Mouse (Mus musculus) neural tube, embryonic 12.5 days (tissue): ENCODE measurements at regions not wholly inside any gene's neighbourhood (a gene's known extent, or its start where the extent isn't known, plus 50 kb on each side); places are given as distances from the start of the nearest gene placed in this dataset.
A peak's percentile ranks its signal among the peaks of the same experiment; 100 is the strongest.

Source experiments
- ATAC-seq: fragments of 200-750 bp; cut with Nextera tagmentation; 2 replicates; pipeline ENCODE4 v1.8.0; 2017; ENCODE audit warnings: low read depth, mild to moderate bottlenecking, moderate TSS enrichment, moderate library complexity; ENCODE audit not compliant: low FRiP score
- H3K27ac ChIP-seq: fragments of 300-500 bp; sonication (generic); 2 replicates; pipeline ENCODE4 v1.5.1; 2016
- H3K27me3 ChIP-seq: fragments of 300-500 bp; sonication (generic); replicated peaks from 2 replicates; pipeline ENCODE4 v1.6.1; 2016; ENCODE audit warnings: mild to moderate bottlenecking
- H3K36me3 ChIP-seq: fragments of 300-500 bp; sonication (generic); 2 replicates; pipeline ENCODE4 v1.6.1; 2016; ENCODE audit warnings: mild to moderate bottlenecking
- H3K4me1 ChIP-seq: fragments of 300-500 bp; sonication (generic); 2 replicates; pipeline ENCODE4 v1.6.1; 2016
- H3K4me2 ChIP-seq: fragments of 300-500 bp; sonication (generic); replicated peaks from 2 replicates; pipeline ENCODE4 v1.6.1; 2016; ENCODE audit warnings: mild to moderate bottlenecking
- H3K4me3 ChIP-seq: fragments of 300-500 bp; sonication (generic); 2 replicates; pipeline ENCODE4 v1.5.1; 2016
- H3K9ac ChIP-seq: fragments of 300-500 bp; sonication (generic); 2 replicates; pipeline ENCODE4 v1.6.1; 2016; ENCODE audit warnings: mild to moderate bottlenecking
- H3K9me3 ChIP-seq: fragments of 300-500 bp; sonication (generic); 2 replicates; pipeline ENCODE4 v1.6.1; 2016; ENCODE audit warnings: mild to moderate bottlenecking
- WGBS: fragments of 180-500 bp; shearing (Covaris S2); methylation state at CpG from one replicate; pipeline ENCODE4 v1.1.7; 2016; 5-methylcytosine and 5-hydroxymethylcytosine counted together

- Histone ChIP-seq H3K27ac (no peak overlapping the region), H3K4me1 (no peaks in the 10 kb centered on the region), H3K4me3 (no peak overlapping the region), H3K36me3 (no peaks in the 10 kb centered on the region), H3K9ac (no peak overlapping the region), H3K27me3 (no peaks in the 10 kb centered on the region), H3K4me2 (no peak overlapping the region), H3K9me3 (no peaks in the 10 kb centered on the region)
- 71% methylated on average over 12 of the region's 12 CpGs for WGBS
- no peak for ATAC-seq
Observed at GRCm38 (mm10) chr8:96308989-96309718, 420.8 kb upstream of the Got2 start.

- Histone ChIP-seq H3K9me3 (no peaks in the 10 kb centered on the region), H3K4me3 (no peak overlapping the region), H3K27me3 (no peaks in the 10 kb centered on the region), H3K4me1 (no peaks in the 10 kb centered on the region), H3K36me3 (no peaks in the 10 kb centered on the region), H3K4me2 (no peak overlapping the region), H3K27ac (no peak overlapping the region), H3K9ac (no peak overlapping the region)
- no peak for ATAC-seq
- 67% methylated on average over 4 of the region's 4 CpGs for WGBS
Observed at GRCm38 (mm10) chr8:96296643-96297042, 408.3 kb upstream of the Got2 start.

- no peak overlapping the region for H3K27ac ChIP-seq
- H3K27me3 ChIP-seq, result no peaks in the 10 kb centered on the region
- H3K9ac ChIP-seq, result no peak overlapping the region
- H3K9me3 ChIP-seq, result no peaks in the 10 kb centered on the region
- no peak for ATAC-seq
- H3K4me1 ChIP-seq, result peaks cover 13% of the 10 kb centered on the region
- no peak overlapping the region for H3K4me2 ChIP-seq
- H3K36me3 ChIP-seq, result no peaks in the 10 kb centered on the region
- no peak overlapping the region for H3K4me3 ChIP-seq
Observed at GRCm38 (mm10) chr8:96290740-96291139, 402.4 kb upstream of the Got2 start.

GRCm38 (mm10) chr8:96289519-96289918, 401.2 kb upstream of the Got2 start:
- H3K4me3 ChIP-seq, result no peak overlapping the region
- no peak; the same call in none of the 2 replicates for ATAC-seq
- H3K4me2 ChIP-seq, result no peak overlapping the region
- no peak overlapping the region for H3K27ac ChIP-seq
- no peaks in the 10 kb centered on the region for H3K9me3 ChIP-seq
- peaks cover 13% of the 10 kb centered on the region for H3K4me1 ChIP-seq
- H3K9ac ChIP-seq, result no peak overlapping the region
- no peaks in the 10 kb centered on the region for H3K36me3 ChIP-seq
- WGBS, result 44% methylated on average over 3 of the region's 3 CpGs
- H3K27me3 ChIP-seq, result no peaks in the 10 kb centered on the region

DNA sequence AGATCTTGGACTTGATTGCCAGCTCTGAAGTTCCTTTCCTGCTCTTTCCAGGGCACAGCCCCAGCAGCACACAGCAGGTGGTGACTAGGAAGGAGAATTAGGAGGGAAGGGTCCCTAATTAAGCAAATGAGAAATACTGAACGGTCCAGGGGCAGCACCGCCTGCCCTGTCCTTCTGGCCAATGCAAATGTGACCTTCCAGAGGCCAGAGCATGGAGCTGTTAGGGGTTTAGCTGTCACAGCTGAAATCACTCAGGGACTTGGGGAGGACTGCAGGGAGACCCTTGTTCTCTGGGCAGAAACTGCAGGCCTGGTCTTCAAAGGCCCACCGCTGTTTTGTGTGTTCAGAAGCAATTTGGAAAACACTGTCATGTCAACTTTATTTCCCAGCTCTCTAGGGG, 400.2 kb upstream of the Got2 start:
- Histone ChIP-seq H3K4me3 (no peak overlapping the region), H3K27ac (no peak overlapping the region), H3K9ac (no peak overlapping the region), H3K36me3 (no peaks in the 10 kb centered on the region), H3K4me1 (peaks cover 13% of the 10 kb centered on the region), H3K4me2 (no peak overlapping the region), H3K9me3 (no peaks in the 10 kb centered on the region), H3K27me3 (no peaks in the 10 kb centered on the region)
- no peak; the same call in 1 of the 2 replicates for ATAC-seq
- WGBS, result 3% methylated on average over 3 of the region's 3 CpGs

- H3K27ac ChIP-seq, result no peak overlapping the region
- H3K36me3 ChIP-seq, result no peaks in the 10 kb centered on the region
- H3K4me3 ChIP-seq, result no peak overlapping the region
- no peaks in the 10 kb centered on the region for H3K27me3 ChIP-seq
- no peak overlapping the region for H3K4me2 ChIP-seq
- 15% methylated on average over 4 of the region's 4 CpGs for WGBS
- no peaks in the 10 kb centered on the region for H3K9me3 ChIP-seq
- H3K4me1 ChIP-seq, result peaks cover 8% of the 10 kb centered on the region; the same call in 1 of the 2 replicates
- H3K9ac ChIP-seq, result no peak overlapping the region
- ATAC-seq, result peak; percentile 51; the same call in 1 of the 2 replicates
Observed at GRCm38 (mm10) chr8:96277479-96278138, 389.3 kb upstream of the Got2 start.

DNA sequence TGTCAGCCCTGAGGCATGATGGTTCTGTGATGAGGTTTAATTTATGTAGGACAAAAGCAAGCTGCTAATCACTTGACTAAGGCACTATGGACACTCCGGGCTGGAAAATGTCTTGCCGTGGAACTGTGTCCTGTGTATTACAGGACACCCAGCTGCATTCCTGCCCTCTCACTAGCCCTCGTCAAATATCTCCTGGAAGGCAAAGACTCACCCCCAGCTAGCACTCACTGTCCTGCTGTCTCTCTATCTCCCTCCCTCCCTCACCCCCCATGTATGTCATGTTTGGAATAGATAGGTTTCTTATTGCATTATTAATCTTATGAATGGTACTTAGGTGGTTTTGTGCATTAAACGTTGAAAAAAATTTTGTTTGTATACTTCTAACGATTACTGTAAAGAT, 388.7 kb upstream of the Got2 start:
- WGBS, result 61% methylated on average over 5 of the region's 5 CpGs
- Histone ChIP-seq H3K27ac (no peak overlapping the region), H3K27me3 (no peaks in the 10 kb centered on the region), H3K36me3 (no peaks in the 10 kb centered on the region), H3K4me3 (no peak overlapping the region), H3K9me3 (no peaks in the 10 kb centered on the region), H3K9ac (no peak overlapping the region), H3K4me1 (peaks cover 8% of the 10 kb centered on the region; the same call in 1 of the 2 replicates), H3K4me2 (no peak overlapping the region)
- ATAC-seq, result no peak

DNA sequence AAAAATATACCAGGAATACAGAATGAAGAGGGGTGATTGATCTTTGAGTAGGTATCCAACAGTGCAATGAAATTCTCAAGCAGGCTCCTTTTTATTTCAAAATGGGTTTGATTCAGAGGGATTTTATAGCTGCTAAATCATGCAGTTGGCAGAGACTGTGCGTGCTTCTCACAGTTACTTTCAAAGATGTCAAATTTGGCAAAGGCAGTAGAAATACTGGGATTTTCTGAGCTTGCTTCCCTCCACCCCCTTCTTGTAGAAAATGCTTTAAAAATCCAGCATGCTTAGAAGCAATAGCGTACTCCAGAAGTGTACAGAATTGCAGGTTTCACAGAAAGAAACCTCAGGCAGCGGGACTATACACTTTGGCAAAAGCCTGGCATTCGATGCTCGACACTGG, 367.9 kb upstream of the Got2 start:
- no peak for ATAC-seq
- H3K4me3 ChIP-seq, result no peak overlapping the region
- H3K36me3 ChIP-seq, result no peaks in the 10 kb centered on the region
- WGBS, result 73% methylated on average over 5 of the region's 5 CpGs
- H3K9ac ChIP-seq, result no peak overlapping the region
- no peak overlapping the region for H3K4me2 ChIP-seq
- no peak overlapping the region for H3K27ac ChIP-seq
- no peaks in the 10 kb centered on the region for H3K27me3 ChIP-seq
- no peaks in the 10 kb centered on the region for H3K9me3 ChIP-seq
- 0 out of 2 replicates have a peak, but pooled peaks cover 10% of the 10 kb centered on the region for H3K4me1 ChIP-seq

DNA sequence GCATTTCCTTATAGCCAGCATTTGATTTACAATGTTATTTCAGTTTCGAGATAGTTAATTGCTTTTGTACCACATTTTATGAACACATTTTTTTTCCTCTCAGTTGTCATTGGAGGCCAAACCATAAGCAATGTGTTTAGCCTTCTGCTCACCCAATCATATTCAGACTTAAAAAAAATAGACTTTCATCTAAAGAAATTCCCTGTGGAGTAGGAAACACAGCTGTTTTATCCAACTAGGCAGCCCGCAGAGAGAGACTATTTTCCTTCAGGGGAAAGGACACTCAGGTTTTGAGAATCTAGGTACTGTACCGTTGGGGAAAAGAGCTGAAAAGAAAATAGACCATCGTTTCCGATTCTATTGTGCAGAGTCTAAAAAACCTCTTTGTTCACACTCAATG, 367.5 kb upstream of the Got2 start:
- no peaks in the 10 kb centered on the region for H3K36me3 ChIP-seq
- no peak overlapping the region for H3K9ac ChIP-seq
- 33% methylated on average over 5 of the region's 5 CpGs for WGBS
- no peak for ATAC-seq
- 0 out of 2 replicates have a peak, but pooled peaks cover 10% of the 10 kb centered on the region for H3K4me1 ChIP-seq
- H3K27me3 ChIP-seq, result no peaks in the 10 kb centered on the region
- H3K4me3 ChIP-seq, result no peak overlapping the region
- H3K27ac ChIP-seq, result no peak overlapping the region
- no peak overlapping the region for H3K4me2 ChIP-seq
- no peaks in the 10 kb centered on the region for H3K9me3 ChIP-seq

DNA sequence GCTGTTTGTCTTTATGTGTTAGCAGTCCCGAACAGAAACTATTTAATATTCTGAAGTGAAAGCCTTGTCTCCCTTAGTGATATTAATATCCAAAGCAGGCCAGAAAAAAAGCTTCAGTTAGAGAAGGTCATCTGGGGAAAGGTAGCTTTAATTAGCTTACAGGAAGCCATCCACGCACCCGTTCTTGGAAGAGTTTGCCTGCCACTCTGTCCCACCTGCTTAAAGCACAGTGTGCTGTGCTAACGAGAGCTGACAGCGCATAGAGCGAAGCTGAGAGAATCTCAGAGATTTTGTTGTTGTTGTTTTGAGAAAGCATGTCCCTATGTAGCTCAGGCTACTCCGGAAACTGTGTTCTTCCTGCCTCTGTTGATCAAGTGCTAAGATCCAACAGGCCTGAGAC, 357.7 kb upstream of the Got2 start:
- no peak overlapping the region for H3K9ac ChIP-seq
- H3K27me3 ChIP-seq, result no peaks in the 10 kb centered on the region
- no peak overlapping the region for H3K4me2 ChIP-seq
- H3K9me3 ChIP-seq, result no peaks in the 10 kb centered on the region
- H3K4me3 ChIP-seq, result no peak overlapping the region
- H3K4me1 ChIP-seq, result peaks cover 10% of the 10 kb centered on the region
- no peak for ATAC-seq
- no peak overlapping the region for H3K27ac ChIP-seq
- no peaks in the 10 kb centered on the region for H3K36me3 ChIP-seq
- 75% methylated on average over 7 of the region's 7 CpGs for WGBS

DNA sequence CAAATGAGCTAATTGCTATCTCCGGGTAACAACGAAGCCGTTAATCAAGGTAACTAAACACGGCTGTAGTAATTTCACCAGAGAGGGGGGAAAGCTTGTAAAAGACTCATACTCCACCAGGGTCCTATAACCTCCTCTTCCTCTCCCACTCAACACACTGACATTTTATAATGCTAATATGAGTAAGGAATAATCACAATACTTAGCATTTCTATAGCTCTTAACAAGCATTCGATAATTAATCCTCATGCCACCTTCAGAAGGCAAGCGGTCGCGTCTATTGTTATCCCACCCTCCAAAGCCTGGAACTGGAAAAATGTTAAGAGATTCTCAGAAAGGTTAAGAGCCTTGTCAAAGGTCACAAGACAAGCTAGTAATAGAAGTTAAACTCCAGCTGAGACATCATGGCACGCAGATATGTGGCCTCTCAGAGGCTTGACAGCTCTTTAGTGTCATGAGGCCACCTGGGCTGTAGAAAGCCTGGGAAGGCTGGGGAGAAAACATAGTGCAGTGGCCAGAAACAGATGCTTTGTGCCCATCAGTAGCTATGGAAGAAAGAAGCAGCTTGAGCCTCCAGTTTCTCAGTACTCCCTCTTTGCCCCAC, 356.3 kb upstream of the Got2 start:
- Histone ChIP-seq H3K9me3 (no peaks in the 10 kb centered on the region), H3K27ac (no peak overlapping the region), H3K27me3 (no peaks in the 10 kb centered on the region), H3K36me3 (no peaks in the 10 kb centered on the region), H3K4me3 (no peak overlapping the region), H3K4me1 (peaks cover 10% of the 10 kb centered on the region), H3K9ac (no peak overlapping the region), H3K4me2 (no peak overlapping the region)
- 15% methylated on average over 9 of the region's 9 CpGs for WGBS
- peak; percentile 48; the same call in 1 of the 2 replicates for ATAC-seq

DNA sequence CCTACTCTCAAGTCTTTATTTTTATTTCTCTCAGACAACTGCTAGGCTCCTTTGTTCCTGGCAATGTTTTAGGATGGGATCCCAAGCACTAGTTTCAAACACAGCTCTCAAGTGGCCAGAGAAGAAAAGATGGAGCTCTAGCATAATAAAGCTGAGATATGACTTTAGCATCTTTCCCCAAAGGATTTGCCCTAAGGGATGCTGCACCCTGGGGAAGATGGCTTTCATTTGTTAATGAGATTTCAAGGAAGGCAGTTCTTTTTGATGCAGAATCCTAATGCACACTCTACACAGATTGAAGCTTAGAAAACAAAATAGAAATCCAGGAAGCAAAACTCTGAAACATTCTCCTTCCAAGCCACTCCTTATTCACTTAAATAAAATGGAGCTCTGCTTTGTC, 350.1 kb upstream of the Got2 start:
- no peaks in the 10 kb centered on the region for H3K4me1 ChIP-seq
- H3K4me2 ChIP-seq, result no peak overlapping the region
- H3K9me3 ChIP-seq, result no peaks in the 10 kb centered on the region
- no peaks in the 10 kb centered on the region for H3K27me3 ChIP-seq
- H3K4me3 ChIP-seq, result no peak overlapping the region
- no peak overlapping the region for H3K9ac ChIP-seq
- no peak for ATAC-seq
- no peak overlapping the region for H3K27ac ChIP-seq
- no peaks in the 10 kb centered on the region for H3K36me3 ChIP-seq
